Mouse (Mus musculus) hindbrain, postnatal 0 days (tissue): ENCODE measurements around the gene Olfr490. TPM values are rescaled to one million over a fixed set of nuclear protein-coding genes. Genes with fewer than 3 reads are reported as not detected.

ENCODE experiments used
- ATAC-seq: fragments of 200-750 bp; cut with Nextera tagmentation; 2 replicates; pipeline ENCODE4 v1.8.0; 2017; ENCODE audit warnings: mild to moderate bottlenecking, moderate TSS enrichment, moderate library complexity
- DNase-seq: peaks from one replicate; pipeline ENCODE4 v3.0.0-alpha.2; 2015; ENCODE audit warnings: low spot score
- H3K27ac ChIP-seq: fragments of 300-500 bp; sonication (generic); 2 replicates; pipeline ENCODE4 v1.5.1; 2014; ENCODE audit warnings: mild to moderate bottlenecking
- H3K27me3 ChIP-seq: fragments of 300-500 bp; sonication (generic); 2 replicates; pipeline ENCODE4 v1.6.1; 2014; ENCODE audit warnings: low read length, mixed read lengths; ENCODE audit not compliant: insufficient read depth
- H3K36me3 ChIP-seq: fragments of 300-500 bp; sonication (generic); 2 replicates; pipeline ENCODE4 v1.6.1; 2014; ENCODE audit warnings: low read length, mixed read lengths; ENCODE audit not compliant: insufficient read depth
- H3K4me1 ChIP-seq: fragments of 300-500 bp; sonication (generic); 2 replicates; pipeline ENCODE4 v1.6.1; 2014; ENCODE audit warnings: antibody characterized with exemption, low read length, mixed read lengths; ENCODE audit not compliant: insufficient read depth
- H3K4me2 ChIP-seq: fragments of 300-500 bp; sonication (generic); 2 replicates; pipeline ENCODE4 v1.6.1; 2014; ENCODE audit warnings: low read depth, mild to moderate bottlenecking, low read length, moderate library complexity, mixed read lengths
- H3K4me3 ChIP-seq: fragments of 300-500 bp; sonication (generic); 2 replicates; pipeline ENCODE4 v1.5.1; 2014; ENCODE audit warnings: low read length
- H3K9ac ChIP-seq: fragments of 300-500 bp; sonication (generic); replicated peaks from 2 replicates; pipeline ENCODE4 v1.6.1; 2014; ENCODE audit warnings: mild to moderate bottlenecking, low read length, moderate library complexity, mixed read lengths
- H3K9me3 ChIP-seq: fragments of 300-500 bp; sonication (generic); 2 replicates; pipeline ENCODE4 v1.6.1; 2016; ENCODE audit warnings: low read length, mixed read lengths
- CTCF ChIP-seq: IDR thresholded peaks from 2 replicates; pipeline ENCODE4 v1.5.1; 2016; ENCODE audit warnings: antibody characterized with exemption, control low read depth, low read depth
- WGBS: fragments of 180-500 bp; shearing (Covaris S2); extraction: QIAGEN DNeasy Blood & Tissue Kit; methylation state at CpG from one replicate; pipeline ENCODE4 v1.1.7; 2014; 5-methylcytosine and 5-hydroxymethylcytosine counted together
- polyA plus RNA-seq: library from polyadenylated mRNA; unstranded; fragments of >200 nt; fragmentation: Nextera tagmentation; extraction: Ambion mirVana; gene quantifications from 2 replicates; pipeline ENCODE4 v1.2.1, GENCODE M21; 2015
- total RNA-seq: library from RNA; depleted of rRNA; stranded (reverse); fragments of >200 nt; gene quantifications from 2 replicates; pipeline ENCODE4 v1.2.3, GENCODE M21; 2014; rRNA removed

Olfr490 gene
- total RNA-seq (not detected in 2 replicates), polyA plus RNA-seq (not detected in 2 replicates)

GRCm38 (mm10) chr7:108288834-108289233 is at the start of gene Olfr490:
Gene Olfr490 (minus strand): TSS chr7:108288934.
- H3K27ac ChIP-seq: no peak within 1 kb of the TSS
- no peaks in the 10 kb centered on the region for H3K9me3 ChIP-seq
- no peak for ATAC-seq
- H3K36me3 ChIP-seq: no peaks in the 10 kb centered on the region
- H3K4me2 ChIP-seq: no peak within 1 kb of the TSS
- no peaks in the 10 kb centered on the region for H3K4me1 ChIP-seq
- no peak for DNase-seq
- no peak for TF ChIP-seq CTCF
- no peak within 1 kb of the TSS for H3K4me3 ChIP-seq
- no peaks in the 10 kb centered on the region for H3K27me3 ChIP-seq
- no peak within 1 kb of the TSS for H3K9ac ChIP-seq

GRCm38 (mm10) chr7:108323574-108323973 is 34.8 kb upstream of the Olfr490 start, which contains the start of gene Olfr492:
Gene Olfr492 (minus strand): TSS chr7:108323674.
- Histone ChIP-seq H3K9ac (no peak within 1 kb of the TSS), H3K4me1 (no peaks in the 10 kb centered on the region), H3K27ac (no peak within 1 kb of the TSS), H3K27me3 (no peaks in the 10 kb centered on the region), H3K4me2 (no peak within 1 kb of the TSS), H3K9me3 (no peaks in the 10 kb centered on the region), H3K4me3 (no peak within 1 kb of the TSS), H3K36me3 (no peaks in the 10 kb centered on the region)
- ATAC-seq: no peak
- 82% methylated on average over 2 of the region's 2 CpGs for WGBS
- TF ChIP-seq CTCF: no peak
- no peak for DNase-seq

DNA sequence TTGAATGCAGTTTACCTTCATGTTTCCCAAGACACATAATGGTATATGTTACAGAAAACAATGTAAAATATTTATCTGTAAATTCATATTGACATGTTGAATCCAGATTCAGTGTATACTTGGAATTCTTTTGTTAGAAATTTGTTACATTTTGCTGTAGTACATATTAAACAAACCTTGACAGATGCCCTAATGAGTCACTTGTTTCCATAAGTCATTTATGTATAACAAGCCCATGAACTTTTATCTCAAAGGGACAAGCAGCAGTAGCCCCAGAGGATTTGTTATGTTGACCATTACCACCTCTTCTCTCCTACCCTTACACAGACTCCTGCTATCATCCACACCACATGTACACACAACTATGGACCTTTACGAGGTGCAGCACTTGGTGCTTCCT is 24.4 kb upstream of the Olfr490 start, which contains the start of gene Olfr491:
Olfr491 (plus strand) TSS at position 301 of the 400 bp plus-strand sequence.
- Histone ChIP-seq H3K4me1 (no peaks in the 10 kb centered on the region), H3K9ac (no peak within 1 kb of the TSS), H3K9me3 (no peaks in the 10 kb centered on the region), H3K27me3 (no peaks in the 10 kb centered on the region), H3K27ac (no peak within 1 kb of the TSS), H3K36me3 (no peaks in the 10 kb centered on the region), H3K4me2 (no peak within 1 kb of the TSS), H3K4me3 (no peak within 1 kb of the TSS)
- ATAC-seq (no peak), DNase-seq (no peak)
- 76% methylated on average over 1 of the region's 1 CpGs for WGBS
- TF ChIP-seq CTCF: no peak

DNA sequence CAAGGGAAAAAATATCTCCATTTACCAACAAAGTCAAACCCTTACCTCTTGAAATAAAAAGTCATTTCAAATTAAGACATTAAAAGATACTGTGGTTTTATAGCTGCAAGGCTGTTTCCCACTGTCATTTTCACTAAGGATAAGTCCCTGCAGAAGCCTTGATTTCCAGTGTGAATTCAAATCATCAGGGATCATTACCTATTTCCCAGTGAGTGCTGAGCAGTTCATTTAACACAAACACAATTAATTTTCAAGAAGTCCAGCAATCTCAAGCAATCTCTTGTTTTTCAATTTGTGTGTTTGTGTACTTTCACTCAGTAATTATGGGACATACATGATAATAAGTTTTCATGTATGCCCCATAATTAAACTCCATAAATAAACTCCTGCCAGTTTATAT is 30.5 kb downstream of the Olfr490 start, which contains the start of gene Olfr488:
Olfr488 (minus strand) TSS at position 101 of the 400 bp plus-strand sequence.
- no peaks in the 10 kb centered on the region for H3K36me3 ChIP-seq
- H3K9me3 ChIP-seq: no peaks in the 10 kb centered on the region
- ATAC-seq (no peak), DNase-seq (no peak)
- no peak within 1 kb of the TSS for H3K9ac ChIP-seq
- H3K4me2 ChIP-seq: no peak within 1 kb of the TSS
- no peak within 1 kb of the TSS for H3K27ac ChIP-seq
- no peaks in the 10 kb centered on the region for H3K4me1 ChIP-seq
- H3K4me3 ChIP-seq: no peak within 1 kb of the TSS
- TF ChIP-seq CTCF: no peak
- no peaks in the 10 kb centered on the region for H3K27me3 ChIP-seq

Other genes starting within 250 kb of the Olfr490 start
- not detected in 2 replicates for gene Olfr479, start 238.2 kb downstream of the Olfr490 start, total RNA-seq
- gene Olfr479, start 238.2 kb downstream of the Olfr490 start, polyA plus RNA-seq: not detected in 2 replicates
- gene Olfr480, start 221.6 kb downstream of the Olfr490 start, total RNA-seq: not detected in 2 replicates
- gene Olfr480, start 221.6 kb downstream of the Olfr490 start, polyA plus RNA-seq: not detected in 2 replicates
- gene Olfr481, start 209.1 kb downstream of the Olfr490 start, total RNA-seq: not detected in 2 replicates
- gene Olfr481, start 209.1 kb downstream of the Olfr490 start, polyA plus RNA-seq: not detected in 2 replicates
- gene Olfr482, start 191.3 kb downstream of the Olfr490 start, total RNA-seq: not detected in 2 replicates
- 0.14 TPM in 1 of 2 replicates, not detected in the other for gene Olfr482, start 191.3 kb downstream of the Olfr490 start, polyA plus RNA-seq
- gene Olfr483, start 188.1 kb downstream of the Olfr490 start, total RNA-seq: not detected in 2 replicates
- not detected in 2 replicates for gene Olfr483, start 188.1 kb downstream of the Olfr490 start, polyA plus RNA-seq
- gene Olfr484, start 161.5 kb downstream of the Olfr490 start, total RNA-seq: not detected in 2 replicates
- not detected in 2 replicates for gene Olfr484, start 161.5 kb downstream of the Olfr490 start, polyA plus RNA-seq
- gene Olfr485, start 129.1 kb downstream of the Olfr490 start, total RNA-seq: not detected in 2 replicates
- gene Olfr485, start 129.1 kb downstream of the Olfr490 start, polyA plus RNA-seq: not detected in 2 replicates
- not detected in 2 replicates for gene Olfr486, start 116.2 kb downstream of the Olfr490 start, total RNA-seq
- gene Olfr486, start 116.2 kb downstream of the Olfr490 start, polyA plus RNA-seq: not detected in 2 replicates
- not detected in 2 replicates for gene Olfr487, start 74.3 kb downstream of the Olfr490 start, total RNA-seq
- not detected in 2 replicates for gene Olfr487, start 74.3 kb downstream of the Olfr490 start, polyA plus RNA-seq
- gene Olfr488, start 30.6 kb downstream of the Olfr490 start, total RNA-seq: not detected in 2 replicates
- gene Olfr488, start 30.6 kb downstream of the Olfr490 start, polyA plus RNA-seq: not detected in 2 replicates
- not detected in 2 replicates for gene Olfr491, start 24.5 kb upstream of the Olfr490 start, total RNA-seq
- gene Olfr491, start 24.5 kb upstream of the Olfr490 start, polyA plus RNA-seq: not detected in 2 replicates
- gene Olfr492, start 34.7 kb upstream of the Olfr490 start, total RNA-seq: not detected in 2 replicates
- not detected in 2 replicates for gene Olfr492, start 34.7 kb upstream of the Olfr490 start, polyA plus RNA-seq
- gene Olfr493, start 58.0 kb upstream of the Olfr490 start, total RNA-seq: not detected in 2 replicates
- not detected in 2 replicates for gene Olfr493, start 58.0 kb upstream of the Olfr490 start, polyA plus RNA-seq
- gene Olfr494, start 76.4 kb upstream of the Olfr490 start, total RNA-seq: not detected in 2 replicates
- gene Olfr494, start 76.4 kb upstream of the Olfr490 start, polyA plus RNA-seq: not detected in 2 replicates
- not detected in 2 replicates for gene Olfr495, start 104.2 kb upstream of the Olfr490 start, total RNA-seq
- gene Olfr495, start 104.2 kb upstream of the Olfr490 start, polyA plus RNA-seq: not detected in 2 replicates
- gene Olfr497, start 131.5 kb upstream of the Olfr490 start, total RNA-seq: not detected in 2 replicates
- gene Olfr497, start 131.5 kb upstream of the Olfr490 start, polyA plus RNA-seq: not detected in 2 replicates
- not detected in 2 replicates for gene Olfr498, start 176.4 kb upstream of the Olfr490 start, total RNA-seq
- not detected in 2 replicates for gene Olfr498, start 176.4 kb upstream of the Olfr490 start, polyA plus RNA-seq
- gene Olfr502, start 236.1 kb upstream of the Olfr490 start, total RNA-seq: not detected in 2 replicates
- not detected in 2 replicates for gene Olfr502, start 236.1 kb upstream of the Olfr490 start, polyA plus RNA-seq